Mouse (Mus musculus) cortical plate, adult 2 months (tissue): ENCODE results near the gene Stard5.

Experiments used
- CTCF ChIP-seq: fragments of 200-500 bp; IDR thresholded peaks from 2 replicates; pipeline ENCODE4 v1.5.1; 2011; ENCODE audit warnings: mild to moderate bottlenecking, control low read depth, low read length; ENCODE audit not compliant: insufficient read depth; ENCODE audit errors: extremely low read depth
- POLR2A ChIP-seq: fragments of 200-500 bp; IDR thresholded peaks from 2 replicates; pipeline ENCODE4 v1.6.1; 2011; ENCODE audit warnings: mild to moderate bottlenecking, low read length, control low read depth; ENCODE audit not compliant: insufficient read depth; ENCODE audit errors: extremely low read depth

DNA sequence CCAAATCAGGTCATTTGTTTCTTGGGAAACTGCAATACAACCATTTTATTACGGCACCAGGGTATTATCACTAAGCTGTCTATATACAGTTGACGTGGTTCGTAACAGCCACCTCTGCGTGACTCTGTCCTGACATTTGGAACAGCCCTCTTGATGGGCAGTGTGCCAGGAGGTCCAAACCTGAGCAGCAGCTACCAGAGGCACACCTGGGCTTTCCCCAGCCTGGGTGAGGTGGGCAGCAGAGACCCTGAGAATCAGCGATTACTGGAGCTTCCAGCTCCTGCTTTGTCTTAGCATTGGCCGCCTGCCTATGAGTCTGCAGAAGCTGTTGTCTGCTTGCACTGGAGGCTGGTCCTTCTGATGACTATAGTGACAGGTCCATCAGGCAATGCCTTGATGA, 11.8 kb downstream of the Stard5 start:
- TF ChIP-seq CTCF (no peak), POLR2A (no peak)
